Mouse (Mus musculus) forebrain, embryonic 11.5 days (tissue): ENCODE results near the gene Cdyl2. TPM values are rescaled to one million over a fixed set of nuclear protein-coding genes. Genes with fewer than 3 reads are reported as not detected.

Experiments
- ATAC-seq: fragments of 200-750 bp; cut with Nextera tagmentation; replicated peaks from 2 replicates; pipeline ENCODE4 v1.8.0; 2017; ENCODE audit warnings: moderate TSS enrichment; ENCODE audit not compliant: low FRiP score
- DNase-seq: peaks from one replicate; pipeline ENCODE4 v3.0.0-alpha.2; 2017; ENCODE audit warnings: low spot score
- H3K27ac ChIP-seq: fragments of 300-500 bp; sonication (generic); 2 replicates; pipeline ENCODE4 v1.5.1; 2014; ENCODE audit warnings: low read depth, low read length
- H3K27me3 ChIP-seq: fragments of 300-500 bp; sonication (generic); 2 replicates; pipeline ENCODE4 v1.6.1; 2014; ENCODE audit warnings: mild to moderate bottlenecking, low read length, mixed read lengths; ENCODE audit not compliant: control insufficient read depth, insufficient read depth
- H3K36me3 ChIP-seq: fragments of 300-500 bp; sonication (generic); 2 replicates; pipeline ENCODE4 v1.6.1; 2014; ENCODE audit warnings: mild to moderate bottlenecking, low read length, moderate library complexity, mixed read lengths; ENCODE audit not compliant: control insufficient read depth, insufficient read depth
- H3K4me1 ChIP-seq: fragments of 300-500 bp; sonication (generic); replicated peaks from 2 replicates; pipeline ENCODE4 v1.6.1; 2014; ENCODE audit warnings: low read length, mixed read lengths; ENCODE audit not compliant: control insufficient read depth, insufficient read depth
- H3K4me2 ChIP-seq: fragments of 300-500 bp; sonication (generic); 2 replicates; pipeline ENCODE4 v1.6.1; 2014; ENCODE audit warnings: low read depth, mild to moderate bottlenecking, low read length, moderate library complexity, mixed read lengths; ENCODE audit not compliant: severe bottlenecking
- H3K4me3 ChIP-seq: fragments of 300-500 bp; sonication (generic); 2 replicates; pipeline ENCODE4 v1.5.1; 2014; ENCODE audit warnings: low read depth, low read length
- H3K9ac ChIP-seq: fragments of 300-500 bp; sonication (generic); 2 replicates; pipeline ENCODE4 v1.6.1; 2014; ENCODE audit warnings: low read length
- H3K9me3 ChIP-seq: fragments of 300-500 bp; sonication (generic); 2 replicates; pipeline ENCODE4 v1.6.1; 2016; ENCODE audit warnings: low read length, mixed read lengths; ENCODE audit not compliant: control insufficient read depth
- WGBS: fragments of 180-500 bp; shearing (Covaris S2); extraction: QIAGEN DNeasy Blood & Tissue Kit; methylation state at CpG from one replicate; pipeline ENCODE4 v1.1.7; 2014; 5-methylcytosine and 5-hydroxymethylcytosine counted together
- polyA plus RNA-seq: library from polyadenylated mRNA; unstranded; fragments of >200 nt; fragmentation: Nextera tagmentation; extraction: Ambion mirVana; gene quantifications from 2 replicates; pipeline ENCODE4 v1.2.1, GENCODE M21; 2014

Cdyl2 gene
- polyA plus RNA-seq, 1 experiment from 2014 or later: 8.3 TPM

DNA sequence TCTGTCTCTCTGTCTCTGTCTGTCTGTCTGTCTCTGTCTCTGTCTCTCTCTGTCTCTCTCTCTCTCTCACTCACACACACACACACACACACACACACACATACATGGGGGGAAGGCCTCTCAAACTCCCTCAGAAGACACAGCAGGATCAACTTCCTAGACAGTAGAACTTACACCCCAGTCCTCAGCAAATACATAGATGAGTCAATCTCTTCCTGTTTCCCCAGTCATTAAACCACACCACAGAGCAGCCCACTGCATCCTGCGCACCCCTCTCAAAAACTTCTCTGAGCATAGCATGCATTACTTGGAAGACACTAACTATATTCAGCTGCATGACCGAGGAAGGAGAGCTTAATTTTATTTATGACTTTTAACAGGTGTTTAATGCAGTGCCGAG lies 43.0 kb downstream of the Cdyl2 start:
- Histone ChIP-seq H3K36me3 (no peaks in the 10 kb centered on the region), H3K4me3 (no peak overlapping the region), H3K9me3 (no peaks in the 10 kb centered on the region), H3K4me1 (no peaks in the 10 kb centered on the region), H3K4me2 (no peak overlapping the region), H3K27me3 (no peaks in the 10 kb centered on the region), H3K27ac (no peak overlapping the region), H3K9ac (no peak overlapping the region)
- ATAC-seq: no peak
- no peak for DNase-seq
- WGBS: 96% methylated on average over 3 of the region's 3 CpGs

DNA sequence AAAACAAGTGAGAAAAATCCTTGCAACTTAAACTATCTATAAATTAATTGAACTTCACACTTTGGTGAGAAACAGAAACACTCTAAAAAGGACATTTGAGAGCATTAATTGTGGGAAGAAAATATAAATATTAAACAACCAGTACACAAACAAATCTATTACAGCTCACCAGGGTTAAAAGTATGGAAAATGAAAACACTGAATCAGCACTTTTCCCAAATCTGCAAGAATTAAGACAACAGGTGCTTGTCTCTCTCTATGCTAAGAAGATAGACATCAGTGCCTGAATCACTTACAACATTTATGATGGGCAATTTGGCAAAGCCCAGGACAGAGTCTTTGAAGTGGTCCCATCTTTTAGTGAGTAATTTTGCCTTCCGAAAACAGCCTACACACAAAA lies 56.6 kb downstream of the Cdyl2 start:
- Histone ChIP-seq H3K4me2 (no peak overlapping the region), H3K27ac (no peak overlapping the region), H3K9me3 (no peaks in the 10 kb centered on the region), H3K4me3 (no peak overlapping the region), H3K27me3 (no peaks in the 10 kb centered on the region), H3K36me3 (no peaks in the 10 kb centered on the region), H3K9ac (no peak overlapping the region), H3K4me1 (no peaks in the 10 kb centered on the region)
- ATAC-seq (no peak), DNase-seq (no peak)
- WGBS: 92% methylated on average over 1 of the region's 1 CpGs

DNA sequence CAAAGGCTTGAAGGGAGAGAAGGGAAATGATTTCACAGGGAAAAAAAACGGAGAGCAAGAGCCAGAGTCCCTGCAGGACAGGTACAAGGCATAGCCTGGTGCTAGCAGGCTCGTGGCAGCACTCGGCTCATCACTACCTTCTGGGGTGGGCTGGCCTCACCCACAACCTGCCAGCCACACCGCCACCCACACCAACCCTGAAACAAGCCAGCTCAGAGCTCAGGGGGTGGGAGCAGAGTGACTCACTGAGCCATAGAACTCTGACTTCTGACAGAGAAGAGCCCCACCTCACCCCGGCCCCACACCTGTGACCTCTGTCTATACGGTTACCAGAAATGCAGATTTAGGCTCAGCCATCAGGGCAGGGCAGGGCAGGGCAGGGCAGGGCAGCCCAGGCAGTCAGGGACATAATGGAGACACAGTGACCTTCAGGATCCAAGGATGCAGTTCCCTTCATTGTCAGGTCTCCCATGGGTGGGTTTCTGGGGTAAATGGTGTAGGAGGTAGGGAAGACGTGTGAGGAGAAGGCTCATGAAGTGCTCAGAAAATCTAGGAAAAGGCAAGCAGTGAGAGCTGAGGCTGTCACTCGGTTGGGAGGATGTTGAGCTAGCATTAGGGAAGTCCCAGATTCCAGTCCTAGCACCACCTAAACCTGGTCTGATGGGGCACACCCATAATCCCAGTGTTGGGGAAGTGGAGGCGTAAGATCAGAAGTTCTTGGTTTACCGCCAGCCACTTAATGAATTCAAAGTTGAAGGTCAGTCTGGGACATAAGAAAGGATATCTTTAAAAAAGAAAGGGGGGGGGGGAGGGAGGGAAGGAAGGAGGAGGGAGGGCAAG lies 58.6 kb downstream of the Cdyl2 start:
- Histone ChIP-seq H3K4me1 (no peaks in the 10 kb centered on the region), H3K4me3 (no peak overlapping the region), H3K36me3 (no peaks in the 10 kb centered on the region), H3K27ac (no peak overlapping the region), H3K9me3 (no peaks in the 10 kb centered on the region), H3K9ac (no peak overlapping the region), H3K4me2 (no peak overlapping the region), H3K27me3 (no peaks in the 10 kb centered on the region)
- ATAC-seq (no peak), DNase-seq (no peak)
- WGBS: 80% methylated on average over 10 of the region's 10 CpGs

DNA sequence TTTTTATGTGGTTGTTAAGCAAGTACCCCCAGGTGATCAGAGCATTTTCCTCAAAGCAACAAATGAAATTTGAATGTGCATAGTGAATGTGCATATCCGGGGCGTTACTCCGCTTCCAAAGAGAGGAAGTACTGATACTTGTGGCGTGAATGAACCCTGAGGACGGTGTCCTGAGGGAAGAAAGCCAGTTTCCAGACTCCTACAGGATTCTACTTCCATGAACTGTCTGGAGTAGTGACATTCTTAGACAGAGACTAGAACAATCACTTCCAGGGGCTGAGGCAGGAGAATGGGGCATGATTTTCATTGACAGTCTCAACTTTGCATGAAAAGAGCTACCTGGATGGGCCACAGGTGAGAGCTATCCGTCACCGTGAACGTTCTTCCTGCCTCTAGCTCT lies 59.3 kb downstream of the Cdyl2 start:
- no peaks in the 10 kb centered on the region for H3K36me3 ChIP-seq
- ATAC-seq (no peak), DNase-seq (no peak)
- no peak overlapping the region for H3K27ac ChIP-seq
- H3K4me1 ChIP-seq: no peaks in the 10 kb centered on the region
- H3K27me3 ChIP-seq: no peaks in the 10 kb centered on the region
- H3K9me3 ChIP-seq: no peaks in the 10 kb centered on the region
- H3K4me2 ChIP-seq: no peak overlapping the region
- no peak overlapping the region for H3K9ac ChIP-seq
- 87% methylated on average over 8 of the region's 8 CpGs for WGBS
- H3K4me3 ChIP-seq: no peak overlapping the region

DNA sequence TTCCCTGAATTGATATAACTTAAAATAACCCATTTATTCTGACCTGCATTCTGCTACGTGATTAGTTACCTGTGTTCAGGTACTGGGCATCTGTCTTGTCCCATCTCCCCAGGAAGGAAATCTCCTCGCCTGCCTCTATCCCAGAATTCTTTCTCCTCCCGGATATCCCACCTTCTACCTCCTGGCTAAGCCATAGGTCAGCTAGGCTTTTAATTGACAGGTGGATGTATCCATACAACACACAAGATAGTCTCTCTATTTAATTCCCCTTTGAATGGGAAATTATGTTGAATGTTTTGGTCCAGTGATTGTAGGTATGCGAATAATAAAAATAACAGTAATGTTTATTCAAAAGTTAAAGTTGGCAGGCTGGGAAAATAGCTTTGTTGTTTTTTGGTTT lies 59.7 kb downstream of the Cdyl2 start:
- H3K4me2 ChIP-seq: no peak overlapping the region
- ATAC-seq (no peak), DNase-seq (no peak)
- no peaks in the 10 kb centered on the region for H3K36me3 ChIP-seq
- no peaks in the 10 kb centered on the region for H3K9me3 ChIP-seq
- no peaks in the 10 kb centered on the region for H3K4me1 ChIP-seq
- H3K27me3 ChIP-seq: no peaks in the 10 kb centered on the region
- H3K9ac ChIP-seq: no peak overlapping the region
- WGBS: 90% methylated on average over 4 of the region's 4 CpGs
- H3K4me3 ChIP-seq: no peak overlapping the region
- H3K27ac ChIP-seq: no peak overlapping the region

DNA sequence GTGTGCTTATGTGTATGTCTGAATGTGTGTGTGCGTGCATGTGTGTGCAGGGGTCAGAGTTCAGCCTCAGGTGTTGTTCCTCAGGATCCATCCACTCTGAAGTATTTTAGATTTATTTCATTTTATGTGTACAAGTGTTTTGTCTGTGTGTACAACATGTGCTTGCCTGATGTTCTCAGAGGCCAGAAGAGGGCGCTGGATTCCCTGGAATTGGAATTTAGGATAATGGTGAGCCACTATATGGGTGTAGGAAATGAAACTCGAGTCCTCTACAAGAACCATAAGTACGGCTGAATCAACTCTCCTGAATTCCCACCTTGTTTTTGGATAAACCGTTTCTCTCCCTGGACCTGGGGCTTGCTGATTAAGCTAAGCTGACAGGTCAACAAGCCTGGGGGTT lies 61.2 kb downstream of the Cdyl2 start:
- no peaks in the 10 kb centered on the region for H3K9me3 ChIP-seq
- DNase-seq (no peak), ATAC-seq (no peak)
- no peaks in the 10 kb centered on the region for H3K36me3 ChIP-seq
- H3K4me3 ChIP-seq: no peak overlapping the region
- no peak overlapping the region for H3K4me2 ChIP-seq
- no peak overlapping the region for H3K9ac ChIP-seq
- no peaks in the 10 kb centered on the region for H3K27me3 ChIP-seq
- 59% methylated on average over 5 of the region's 5 CpGs for WGBS
- no peaks in the 10 kb centered on the region for H3K4me1 ChIP-seq
- H3K27ac ChIP-seq: no peak overlapping the region

DNA sequence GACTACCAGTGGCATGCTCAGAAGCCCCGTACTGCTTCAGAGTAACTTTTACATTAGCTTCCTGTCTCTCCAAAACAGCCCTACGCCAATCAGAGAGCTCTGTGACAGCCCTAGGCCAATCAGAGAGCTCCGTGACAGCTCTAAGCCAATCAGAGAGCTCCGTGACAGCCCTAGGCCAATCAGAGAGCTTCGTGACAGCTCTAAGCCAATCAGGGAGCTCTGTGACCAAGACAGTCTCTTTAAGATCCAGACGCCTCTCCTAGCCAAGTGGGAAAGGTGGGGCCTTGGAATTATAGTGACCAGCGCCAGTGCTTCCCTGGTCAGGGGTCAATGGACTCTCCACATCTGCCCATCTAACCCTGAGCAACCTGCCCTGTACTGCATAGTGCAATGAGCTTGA lies 62.2 kb downstream of the Cdyl2 start:
- DNase-seq: no peak
- no peak overlapping the region for H3K4me2 ChIP-seq
- H3K27ac ChIP-seq: no peak overlapping the region
- 87% methylated on average over 7 of the region's 7 CpGs for WGBS
- H3K36me3 ChIP-seq: no peaks in the 10 kb centered on the region
- H3K27me3 ChIP-seq: no peaks in the 10 kb centered on the region
- H3K9me3 ChIP-seq: no peaks in the 10 kb centered on the region
- H3K9ac ChIP-seq: no peak overlapping the region
- ATAC-seq: no peak
- no peak overlapping the region for H3K4me3 ChIP-seq
- no peaks in the 10 kb centered on the region for H3K4me1 ChIP-seq

DNA sequence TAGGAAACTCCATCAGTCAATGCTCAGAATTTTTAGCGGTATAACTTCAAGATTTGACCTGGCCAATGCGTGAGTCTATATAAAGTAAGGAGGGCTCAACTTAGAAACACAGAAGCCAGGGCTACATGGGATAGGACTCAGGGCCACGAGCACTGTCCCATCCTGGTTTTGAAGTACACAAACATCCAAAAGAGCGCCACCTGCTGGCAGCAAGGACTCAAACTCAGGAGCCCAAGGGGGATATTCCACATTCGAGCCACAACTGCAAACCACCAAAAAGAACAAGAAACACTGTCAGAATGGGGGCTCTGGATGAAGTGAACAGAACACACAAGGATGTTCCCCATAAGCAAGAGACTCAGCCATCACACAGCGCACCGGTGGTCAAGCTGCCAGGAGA lies 63.8 kb downstream of the Cdyl2 start:
- H3K4me3 ChIP-seq: no peak overlapping the region
- no peak overlapping the region for H3K4me2 ChIP-seq
- no peaks in the 10 kb centered on the region for H3K27me3 ChIP-seq
- H3K4me1 ChIP-seq: no peaks in the 10 kb centered on the region
- H3K9me3 ChIP-seq: no peaks in the 10 kb centered on the region
- DNase-seq (no peak), ATAC-seq (no peak)
- 95% methylated on average over 7 of the region's 7 CpGs for WGBS
- H3K36me3 ChIP-seq: no peaks in the 10 kb centered on the region
- no peak overlapping the region for H3K9ac ChIP-seq
- no peak overlapping the region for H3K27ac ChIP-seq

DNA sequence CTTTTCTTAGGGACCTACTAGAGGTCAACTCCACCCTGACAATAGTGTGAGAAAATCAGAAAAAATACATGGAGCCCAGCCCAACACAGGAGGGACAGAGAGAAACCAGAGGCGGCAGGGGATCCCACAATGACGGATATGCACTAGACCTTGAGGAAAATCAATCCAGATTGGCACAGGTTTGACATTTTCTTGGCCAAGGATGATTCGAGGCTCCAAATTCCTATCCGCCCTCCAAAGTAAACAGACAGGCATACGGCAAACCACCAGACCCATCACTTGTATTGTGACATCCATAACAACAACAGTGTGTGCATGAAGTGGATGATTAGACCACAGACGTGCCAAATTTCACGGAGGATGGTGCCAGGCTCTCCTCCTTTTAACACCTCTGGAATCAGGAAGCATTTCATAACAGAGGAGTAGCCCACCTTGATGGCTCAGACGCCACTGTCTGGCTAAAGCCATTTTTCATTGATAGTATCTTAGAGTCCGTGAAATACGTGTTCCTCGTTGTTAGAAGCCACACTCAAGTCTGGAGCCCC lies 65.9 kb downstream of the Cdyl2 start:
- ATAC-seq: no peak
- 92% methylated on average over 11 of the region's 11 CpGs for WGBS
- Histone ChIP-seq H3K27me3 (no peaks in the 10 kb centered on the region), H3K36me3 (no peaks in the 10 kb centered on the region), H3K4me3 (no peak overlapping the region), H3K4me2 (no peak overlapping the region), H3K27ac (no peak overlapping the region), H3K9ac (no peak overlapping the region), H3K4me1 (no peaks in the 10 kb centered on the region), H3K9me3 (no peaks in the 10 kb centered on the region)
- no peak for DNase-seq
